Mouse (Mus musculus): Measurements from ENCODE around the gene Rag1.

The Rag1 gene

DNA sequence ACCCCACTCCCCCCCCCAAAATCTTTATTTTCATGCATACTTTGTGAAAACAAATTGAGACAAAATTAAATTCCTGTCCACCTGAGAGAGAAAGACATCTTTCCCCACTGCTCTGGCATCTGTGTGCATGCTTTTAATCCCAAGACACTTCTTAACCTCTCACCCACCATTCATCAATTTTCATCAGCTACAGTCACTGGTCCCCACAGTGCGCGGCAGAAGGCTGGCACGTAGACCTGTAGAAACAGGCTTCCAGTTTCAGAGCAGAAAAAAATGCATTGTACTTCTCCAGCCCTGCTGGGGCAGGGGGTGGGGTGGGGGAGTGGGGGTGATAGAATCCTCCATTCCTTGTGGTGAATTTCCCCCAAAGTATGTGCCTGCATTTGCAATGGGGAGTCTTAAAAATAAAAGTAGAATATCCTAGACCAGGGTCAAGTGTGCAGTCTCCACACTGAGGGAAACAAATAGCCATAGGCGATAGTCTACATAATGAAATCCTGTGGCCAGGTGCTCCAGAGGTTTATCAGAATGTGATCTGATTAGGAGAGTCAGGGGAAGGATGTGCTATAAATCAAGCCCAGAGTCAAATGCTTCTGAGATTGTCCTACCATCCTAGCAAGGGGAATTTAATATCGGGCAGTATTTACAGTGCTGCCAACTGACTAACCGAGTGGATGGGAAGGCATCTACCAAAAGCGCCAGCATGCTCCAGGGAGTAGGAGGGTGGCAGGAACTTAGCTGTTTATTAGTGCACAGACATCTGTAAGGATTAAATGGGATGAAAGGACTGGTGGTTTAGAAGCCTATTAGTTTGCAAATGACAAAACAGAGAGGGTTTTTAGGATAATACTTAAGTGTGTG lies 10.1 kb downstream of the Rag1 start:
- DNase-seq, result no peak

DNA sequence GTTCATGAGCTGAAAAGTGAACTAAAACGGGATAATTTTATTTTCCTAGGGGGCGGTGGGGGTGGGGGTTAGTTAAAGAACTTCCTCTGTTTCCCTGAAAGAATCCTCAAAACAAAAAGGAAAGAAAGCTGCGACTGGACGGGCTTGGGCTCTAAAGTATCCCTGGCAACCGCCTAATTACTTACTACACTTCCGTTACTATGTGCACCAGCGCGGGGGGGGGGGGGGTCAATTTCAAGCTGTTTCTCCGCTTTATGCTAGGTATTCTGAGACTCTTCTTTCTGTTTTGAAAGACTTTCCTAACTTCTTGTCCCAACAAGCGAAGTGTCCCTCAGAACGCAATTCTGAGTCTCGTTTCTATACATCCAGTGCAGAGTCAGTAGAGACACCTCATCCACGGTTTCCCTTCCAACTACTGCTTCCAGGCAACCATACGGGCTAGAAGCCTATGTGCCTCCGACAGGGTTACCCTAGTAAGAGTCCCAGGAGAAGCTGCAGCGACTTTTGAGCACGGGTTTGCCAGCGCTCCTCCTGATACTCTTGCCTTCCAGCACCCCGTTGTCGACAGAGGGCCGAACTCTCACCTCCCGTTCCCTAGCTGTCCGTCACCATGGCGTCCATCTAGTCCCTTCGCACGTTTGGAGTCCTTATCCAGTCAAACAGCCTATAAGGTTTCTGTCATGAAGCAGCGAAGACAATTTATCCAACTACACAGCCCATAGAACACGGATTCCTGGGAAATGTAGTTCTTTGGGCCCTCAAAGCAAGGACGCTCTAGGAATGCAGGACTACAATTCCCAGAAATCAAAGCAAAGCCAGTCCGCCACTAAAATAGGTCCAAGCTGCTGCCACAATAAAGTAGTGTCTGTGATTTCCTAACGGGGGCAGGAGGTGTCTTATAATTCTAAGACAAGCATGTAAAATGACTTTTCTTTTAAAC lies 20.7 kb downstream of the Rag1 start:
- peak; percentile 94 for DNase-seq

DNA sequence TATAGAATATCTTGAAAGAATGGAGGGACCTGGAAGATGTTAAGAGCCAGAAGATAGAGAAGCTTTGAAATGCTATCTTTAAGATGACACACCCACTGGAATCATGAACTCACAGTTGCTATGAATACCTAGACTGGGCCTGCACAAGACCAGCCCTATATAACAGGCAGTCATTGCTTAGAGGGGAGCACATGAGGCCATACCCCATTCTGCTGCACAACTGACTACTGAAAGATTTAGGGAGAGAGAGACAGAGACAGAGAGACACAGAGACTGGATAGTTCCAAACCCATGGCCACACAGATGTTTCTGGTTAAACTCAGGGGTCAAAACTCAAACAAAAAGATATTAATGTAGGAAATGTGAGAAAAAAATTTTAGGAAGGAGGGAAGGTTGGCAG lies 22.1 kb downstream of the Rag1 start:
- DNase-seq, result no peak

DNA sequence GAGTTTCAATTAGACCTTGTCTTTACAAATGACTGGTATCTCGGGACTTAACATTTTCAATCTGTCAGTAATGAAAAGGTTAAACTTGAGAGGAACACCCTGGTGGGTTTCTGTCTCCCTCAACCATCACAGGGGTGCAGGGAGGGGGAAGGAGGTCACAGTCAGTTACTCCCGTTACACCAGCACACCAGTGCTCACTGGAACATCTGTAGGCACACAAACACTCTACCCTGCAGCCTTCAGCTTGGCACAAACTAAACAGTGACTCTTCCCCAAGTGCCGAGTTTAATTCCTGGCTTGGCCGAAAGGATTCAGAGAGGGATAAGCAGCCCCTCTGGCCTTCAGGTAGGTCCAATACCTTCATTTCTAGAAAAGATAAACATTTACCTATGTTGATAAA lies 24.8 kb downstream of the Rag1 start, which contains the start of gene Rag2:
Gene Rag2 (plus strand): TSS at position 193 of the 400 bp plus-strand sequence.
- DNase-seq, result no peak

DNA sequence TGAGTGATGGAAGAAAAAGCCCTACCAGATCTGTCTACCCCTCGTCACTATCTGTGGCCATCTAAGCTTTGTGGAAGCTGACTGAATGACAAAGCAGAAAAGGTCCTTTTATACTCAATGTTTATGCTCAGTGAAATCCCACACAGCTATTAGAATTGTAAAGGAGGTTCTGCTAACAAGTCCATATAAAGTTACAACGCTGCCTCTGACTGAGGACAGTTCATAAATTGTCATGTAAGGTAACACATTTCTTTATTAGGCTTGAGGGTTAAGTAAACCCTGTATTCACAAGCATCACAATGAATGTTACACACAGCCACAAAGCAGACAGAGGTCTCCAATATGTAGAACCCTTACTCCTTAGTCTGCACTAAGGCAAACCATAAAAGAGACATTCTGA lies 25.3 kb downstream of the Rag1 start:
- DNase-seq, result no peak

DNA sequence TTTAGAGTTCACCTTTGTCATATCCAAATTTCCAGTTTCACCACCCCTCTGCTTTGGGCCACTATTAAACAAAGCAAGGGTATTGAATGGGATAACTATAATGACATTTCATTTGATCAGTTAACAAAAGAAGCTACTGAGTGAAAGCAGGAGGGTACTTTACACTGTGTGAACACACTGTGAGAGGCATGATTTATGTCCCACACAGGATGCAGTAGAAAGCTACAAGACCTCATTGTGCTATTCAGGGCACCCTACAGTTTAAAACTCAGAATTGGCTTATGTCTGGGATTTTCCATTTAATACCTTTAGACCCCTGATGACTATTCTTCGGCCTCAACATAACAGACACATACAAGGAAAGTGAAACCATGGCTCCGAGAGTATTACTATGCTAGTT lies 26.3 kb downstream of the Rag1 start:
- DNase-seq, result no peak

DNA sequence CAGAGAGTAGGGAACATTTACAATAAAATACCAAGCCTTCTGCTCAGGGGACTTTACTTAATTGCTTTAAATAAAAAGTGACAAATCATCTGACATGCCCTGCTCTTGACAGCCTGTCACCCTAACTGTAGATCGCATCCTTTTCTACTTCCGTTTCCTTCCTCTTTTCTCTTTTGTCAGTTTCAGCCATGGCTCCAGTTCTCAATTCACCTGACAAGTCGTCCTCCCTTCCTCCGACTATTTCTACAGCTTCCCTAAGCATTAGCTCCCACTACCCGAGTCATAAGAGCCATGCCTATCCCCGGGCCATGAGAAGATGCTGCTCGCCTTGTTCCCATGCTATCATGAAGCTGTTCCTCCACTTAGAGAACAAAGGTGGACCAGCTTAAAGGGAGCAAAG lies 27.7 kb downstream of the Rag1 start:
- DNase-seq, result no peak

DNA sequence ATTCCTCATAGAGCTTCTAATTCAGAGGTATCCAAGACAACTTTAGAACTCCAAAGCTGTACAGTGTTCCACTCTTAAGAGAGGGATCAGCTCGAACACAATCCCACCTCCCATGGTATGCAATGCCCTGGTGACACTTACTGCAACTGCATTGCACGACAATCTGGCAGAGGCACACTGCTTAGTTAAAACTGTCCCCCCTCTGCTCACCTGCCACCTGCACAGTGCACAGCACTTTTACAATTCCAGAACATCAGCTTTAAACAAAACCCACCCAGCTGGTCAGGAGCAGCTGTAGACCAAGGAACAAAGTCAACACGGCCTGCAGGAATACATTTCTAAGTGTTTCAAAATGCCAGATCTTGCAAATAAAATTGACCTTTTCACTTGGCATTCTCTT lies 28.4 kb downstream of the Rag1 start:
- no peak for DNase-seq

DNA sequence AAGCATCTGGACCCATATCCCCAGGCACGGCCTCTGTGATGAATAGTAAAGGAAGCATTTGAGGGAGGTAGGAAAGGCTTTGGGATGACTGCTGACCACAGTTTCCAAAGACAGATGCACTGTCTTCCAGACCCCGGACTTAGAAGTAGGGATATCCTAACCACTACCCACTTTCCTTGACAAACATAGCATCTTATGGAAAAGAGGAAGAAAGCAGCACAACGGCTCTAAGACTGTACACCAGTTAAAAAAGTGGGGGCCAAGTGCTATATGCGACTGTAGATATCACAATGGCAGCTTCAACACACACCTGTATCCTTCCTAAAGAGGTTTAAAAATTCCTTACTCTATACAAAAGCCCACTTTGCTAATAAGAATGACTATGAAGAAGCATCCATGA lies 30.9 kb downstream of the Rag1 start:
- DNase-seq, result no peak

DNA sequence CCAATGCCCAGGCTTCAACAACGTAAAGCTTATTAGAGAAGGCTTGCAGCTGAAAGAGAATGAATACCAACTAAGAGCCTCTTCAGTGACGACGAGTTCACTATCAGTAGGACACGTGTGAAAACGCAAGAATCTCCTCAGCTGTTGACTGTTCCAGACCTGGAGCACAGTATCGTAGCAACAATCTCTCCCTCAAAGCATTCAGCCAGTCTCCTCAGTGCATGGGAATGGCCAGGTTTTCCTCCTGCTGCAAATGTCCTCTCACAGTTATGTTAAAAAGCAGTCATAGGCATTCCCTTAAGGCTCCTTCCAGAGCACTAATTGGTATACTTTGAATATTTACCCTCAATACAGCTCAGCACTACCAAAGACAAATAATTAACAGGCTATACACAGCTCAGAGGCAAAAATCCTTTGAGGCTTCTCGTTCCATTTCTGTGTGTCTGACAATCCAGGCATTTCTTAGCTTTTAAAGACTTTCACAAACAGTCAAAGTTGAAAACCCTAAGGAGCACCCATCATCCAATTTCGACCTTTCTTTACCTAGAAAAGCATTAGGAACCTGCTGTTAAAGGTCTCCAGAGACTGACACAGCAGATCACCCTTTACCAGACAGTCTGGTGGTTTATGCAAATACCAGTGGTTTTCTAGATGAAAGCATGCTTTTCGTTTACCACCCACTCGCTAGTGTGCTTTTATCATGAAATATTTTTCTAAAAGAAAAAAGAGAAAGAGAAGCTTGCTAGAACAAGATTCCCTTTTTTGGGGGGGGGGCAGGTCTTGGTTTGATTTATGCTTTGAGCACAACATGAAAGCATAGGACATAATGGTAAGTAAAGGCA lies 33.6 kb downstream of the Rag1 start:
- no peak for DNase-seq

DNA sequence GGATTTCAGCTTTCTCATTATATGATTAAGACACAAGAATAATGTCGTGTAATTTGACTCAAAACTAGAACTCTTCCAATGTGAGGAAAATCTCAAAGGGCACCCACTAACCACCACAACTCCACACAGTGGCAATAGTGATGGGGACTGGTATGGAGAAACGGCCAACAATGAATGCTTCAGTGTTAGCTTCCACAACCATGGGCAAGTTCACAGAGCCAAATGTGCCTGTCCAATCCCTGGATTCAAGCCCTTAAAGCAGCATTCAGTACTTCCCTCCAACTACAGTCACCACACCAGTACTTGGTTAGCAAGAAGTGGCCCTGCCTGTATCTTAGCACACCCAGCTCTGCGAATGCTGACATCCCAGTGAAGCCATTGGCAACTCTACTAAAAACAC lies 38.4 kb downstream of the Rag1 start:
- DNase-seq, result no peak

DNA sequence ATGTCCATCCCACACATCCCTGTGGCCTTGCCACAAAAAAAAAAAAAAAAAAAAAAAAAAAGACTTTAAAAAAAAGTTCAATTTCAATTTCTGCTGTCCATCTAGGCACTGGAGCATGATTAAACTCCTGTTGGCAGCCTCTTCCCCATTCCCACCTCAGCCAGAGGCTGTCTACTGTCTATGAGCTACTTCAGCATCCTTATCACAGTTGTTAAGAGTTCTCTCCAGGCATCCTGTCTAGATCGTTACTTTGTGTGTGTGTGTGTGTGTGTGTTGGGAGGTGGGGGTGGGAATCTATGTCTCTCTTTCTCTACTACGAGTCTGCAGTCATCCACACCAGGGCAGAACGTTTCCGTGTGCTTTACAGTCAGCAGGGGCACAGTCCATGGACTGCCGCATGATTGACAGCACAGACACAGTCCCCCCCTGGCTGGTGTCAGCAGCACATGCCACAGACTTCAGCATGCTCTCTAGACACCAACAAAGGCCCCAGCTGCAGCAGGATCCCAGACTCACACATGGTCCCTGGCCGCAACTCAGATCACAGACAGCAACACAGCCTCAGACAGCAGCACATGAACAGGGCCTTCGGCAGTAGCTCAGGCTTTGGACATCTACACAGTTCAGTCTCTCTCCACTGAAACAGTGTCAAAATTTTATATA lies 40.9 kb downstream of the Rag1 start:
- no peak for DNase-seq

DNA sequence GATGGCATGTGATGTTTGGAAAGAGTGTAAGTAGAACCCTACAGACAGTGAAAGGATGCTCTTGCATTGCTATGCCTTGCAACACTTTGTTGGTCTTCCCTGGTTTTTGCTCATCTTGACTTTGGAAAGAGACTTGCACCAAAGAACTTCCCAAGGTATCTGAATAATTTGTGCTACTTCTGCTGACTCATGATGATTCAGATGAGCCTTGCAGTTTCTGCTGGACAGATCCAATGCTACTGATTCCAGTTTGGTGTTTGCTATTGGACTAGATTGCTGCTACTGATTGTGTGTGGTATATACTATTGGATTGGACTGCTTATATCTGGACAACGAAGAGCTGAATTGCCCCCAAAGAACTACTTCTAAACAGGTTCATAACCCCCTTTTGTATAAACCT lies 46.2 kb downstream of the Rag1 start:
- no peak for DNase-seq

DNA sequence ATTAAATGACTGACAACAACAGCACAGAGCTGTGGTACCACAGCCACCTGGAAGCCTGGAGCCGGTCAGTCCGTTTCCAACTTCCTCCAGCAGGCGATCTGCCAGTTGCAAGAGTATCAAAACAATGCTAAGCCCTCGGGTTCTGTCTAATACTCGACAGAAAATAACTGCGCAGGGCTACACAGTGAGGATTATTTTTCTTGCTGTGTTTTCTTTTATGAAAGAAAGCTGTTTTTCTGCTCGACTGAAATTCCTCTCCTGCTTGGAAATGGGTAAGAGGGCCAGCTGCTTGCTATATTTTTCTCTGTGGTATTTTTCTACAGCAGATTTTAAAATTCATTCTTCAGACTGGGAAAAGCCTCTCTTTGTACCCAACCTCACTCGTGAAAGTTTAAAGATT lies 48.6 kb downstream of the Rag1 start:
- DNase-seq, result peak; percentile 43

DNA sequence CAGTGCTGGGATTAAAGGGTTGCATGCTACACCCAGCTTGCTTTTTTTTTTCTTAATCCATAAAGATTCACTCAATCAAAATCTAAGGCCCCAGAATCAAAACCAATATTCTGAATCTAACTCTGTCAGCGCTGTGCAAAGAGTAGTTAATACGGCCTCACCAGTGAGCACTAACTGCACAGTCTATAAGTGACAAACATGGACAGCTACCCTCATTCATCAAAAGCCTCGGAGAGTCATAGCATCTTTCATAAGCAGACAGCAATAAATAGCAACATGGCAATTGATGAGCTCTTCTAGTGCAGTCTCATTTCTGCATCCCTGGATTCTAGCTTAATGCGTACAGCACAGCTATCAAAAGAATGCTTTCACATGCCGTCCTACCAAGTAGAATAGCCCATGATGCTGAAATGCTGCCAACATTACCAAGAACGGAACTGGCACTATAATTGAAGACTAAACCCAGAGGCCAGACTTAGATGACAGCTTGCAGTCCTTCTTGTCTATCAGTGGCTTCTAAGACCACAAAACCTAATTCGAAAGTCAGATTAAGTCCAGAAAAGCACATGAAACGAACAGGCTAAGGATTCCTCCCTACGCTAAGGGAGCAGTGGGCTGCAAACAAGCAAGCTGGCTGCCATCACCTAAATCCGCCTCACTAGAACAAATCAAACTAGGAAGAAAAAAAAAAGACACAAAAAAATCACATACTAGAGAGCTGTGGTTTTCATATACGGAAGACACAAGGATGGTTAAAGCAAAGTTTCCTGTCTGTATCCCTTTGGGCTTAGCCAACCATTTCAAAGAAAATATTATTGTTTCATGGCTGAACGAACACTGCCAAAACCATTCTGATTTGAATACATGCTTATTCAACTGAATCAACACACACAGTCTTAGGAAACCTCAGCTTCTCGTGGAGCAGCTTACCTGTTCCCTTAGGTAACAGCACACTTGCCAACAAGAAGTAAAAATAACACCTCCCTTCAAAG lies 50.8 kb downstream of the Rag1 start:
- DNase-seq, result peak; percentile 14

DNA sequence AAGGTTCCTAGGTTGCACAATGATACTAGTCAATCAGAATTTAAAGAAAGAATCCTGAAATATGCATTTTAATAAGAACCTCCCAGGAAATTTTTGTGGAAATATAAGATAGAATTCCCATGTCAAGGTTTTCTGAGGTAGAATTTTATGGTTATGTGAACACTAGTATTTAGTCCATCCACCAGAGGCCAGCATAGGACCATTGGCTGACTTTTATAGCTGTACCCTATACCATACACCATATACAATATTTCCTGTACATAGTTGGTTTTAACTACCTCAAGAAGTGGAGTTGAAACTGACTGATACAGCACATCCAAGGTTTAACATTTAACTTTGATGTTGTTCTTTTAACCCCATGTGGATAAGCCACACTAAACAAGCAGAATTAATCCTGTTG lies 52.1 kb downstream of the Rag1 start:
- no peak for DNase-seq

DNA sequence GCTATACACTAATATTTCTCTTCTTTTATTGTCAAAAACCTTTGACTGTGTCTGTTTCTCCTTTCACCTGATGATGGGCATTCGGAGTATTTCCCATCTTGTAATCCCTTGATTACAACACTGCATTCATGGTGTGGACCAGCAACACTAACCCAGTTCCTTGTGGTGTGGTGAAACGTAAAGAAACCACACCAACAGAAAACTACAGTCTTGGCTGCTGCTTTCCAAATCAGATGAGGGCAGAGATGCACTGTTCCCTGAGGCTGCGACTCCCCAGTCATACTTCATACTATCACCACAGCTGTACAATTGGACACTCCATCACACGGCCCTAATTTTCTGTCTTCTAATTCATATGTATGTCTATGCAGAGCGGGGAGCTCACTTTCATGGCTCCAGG lies 54.6 kb downstream of the Rag1 start:
- DNase-seq, result no peak

DNA sequence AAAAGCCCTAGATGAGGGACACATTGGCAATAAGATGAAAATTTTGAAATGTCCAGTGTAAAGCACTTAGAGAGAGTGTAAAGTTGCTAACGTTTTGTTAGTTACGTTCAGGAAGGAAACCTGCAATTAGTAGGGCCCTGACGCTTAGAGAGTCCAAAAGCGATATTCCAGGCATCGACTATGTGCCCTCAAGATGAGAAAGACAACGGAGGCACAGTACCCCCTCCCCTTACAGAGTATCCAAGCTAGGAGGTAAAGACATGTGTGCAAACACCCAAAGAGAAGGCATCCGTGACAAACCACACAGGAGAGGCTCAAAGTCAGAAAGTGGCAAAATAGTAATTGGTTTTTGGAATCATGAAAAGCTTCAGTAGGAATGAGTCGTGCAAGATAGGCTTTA lies 56.4 kb downstream of the Rag1 start:
- no peak for DNase-seq

DNA sequence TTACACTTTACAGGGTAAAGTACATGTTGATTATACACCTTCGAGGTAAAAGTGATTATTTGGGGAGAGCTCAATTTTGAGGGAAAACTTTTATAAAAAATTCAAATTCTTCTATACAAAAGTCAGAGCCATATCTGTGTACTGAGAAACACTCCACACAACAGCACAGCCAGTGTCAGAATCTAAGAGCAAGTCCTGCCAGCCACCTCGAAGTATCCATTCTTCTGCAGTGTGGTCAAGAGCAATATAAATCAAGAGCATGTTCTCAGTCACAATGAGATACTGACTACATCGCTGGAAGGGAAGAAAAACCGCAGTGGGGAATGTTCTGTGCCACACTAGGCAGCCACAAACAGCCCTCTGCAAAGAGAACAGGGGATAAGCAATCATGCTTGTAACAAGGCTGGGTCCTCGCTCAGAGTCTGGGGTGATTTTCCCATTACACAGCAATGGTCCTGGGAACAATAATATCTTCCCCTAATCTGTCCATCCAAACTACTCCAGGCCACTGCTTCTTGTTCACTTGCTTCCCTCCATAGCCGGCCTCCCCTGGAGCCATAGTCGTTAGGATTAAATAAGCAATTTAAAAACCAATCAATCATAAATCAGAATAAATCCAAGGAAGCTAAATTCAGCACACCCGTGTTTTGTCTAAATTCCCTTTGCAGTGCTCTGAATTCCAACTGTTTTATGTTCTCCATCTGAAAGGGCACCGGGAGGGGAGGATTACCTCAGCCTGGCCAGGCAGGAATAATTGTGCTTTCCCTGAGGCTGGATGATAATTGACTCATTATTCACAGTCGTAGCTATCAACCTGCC lies 57.1 kb downstream of the Rag1 start:
- DNase-seq, result no peak

DNA sequence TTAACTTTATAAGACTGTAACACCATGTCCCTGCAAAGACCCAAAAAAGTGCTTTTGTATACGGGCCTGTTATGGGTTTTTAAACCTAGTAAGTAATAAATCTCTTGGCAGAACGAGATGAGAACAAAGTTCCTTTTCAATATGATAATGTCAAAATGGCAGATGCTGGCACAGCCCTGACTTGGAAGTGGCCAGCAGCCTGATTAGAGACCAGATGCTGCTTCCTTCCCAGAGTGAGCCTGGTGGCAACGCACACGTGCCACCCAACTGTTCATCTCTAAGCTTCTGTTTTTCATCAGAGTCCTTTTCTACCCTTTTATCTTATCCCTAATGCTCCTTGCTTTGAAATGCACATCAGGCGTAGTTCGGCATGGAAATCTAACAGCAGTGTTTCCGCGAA lies 57.9 kb downstream of the Rag1 start:
- DNase-seq, result no peak
